Mouse (Mus musculus) embryonic facial prominence, embryonic 11.5 days (tissue): Measurements from ENCODE around the gene Cmpk1. TPM values are rescaled to one million over a fixed set of nuclear protein-coding genes. Genes with fewer than 3 reads are reported as not detected.

ENCODE experiments used
- ATAC-seq: fragments of 200-750 bp; cut with Nextera tagmentation; replicated peaks from 2 replicates; pipeline ENCODE4 v1.8.0; 2017; ENCODE audit warnings: low read depth; ENCODE audit not compliant: insufficient number of reproducible peaks, low FRiP score, low TSS enrichment
- DNase-seq: peaks from one replicate; pipeline ENCODE4 v3.0.0-alpha.2; 2015; ENCODE audit warnings: low spot score
- H3K27ac ChIP-seq: fragments of 300-500 bp; sonication (generic); replicated peaks from 2 replicates; pipeline ENCODE4 v1.5.1; 2014; ENCODE audit warnings: mild to moderate bottlenecking, low read depth, low read length, control low read depth
- H3K27me3 ChIP-seq: fragments of 300-500 bp; sonication (generic); 2 replicates; pipeline ENCODE4 v1.6.1; 2014; ENCODE audit warnings: mild to moderate bottlenecking, low read length, moderate library complexity, mixed read lengths; ENCODE audit not compliant: control insufficient read depth, insufficient read depth
- H3K36me3 ChIP-seq: fragments of 300-500 bp; sonication (generic); replicated peaks from 2 replicates; pipeline ENCODE4 v1.6.1; 2014; ENCODE audit warnings: low read depth, mild to moderate bottlenecking, low read length, moderate library complexity, mixed read lengths; ENCODE audit not compliant: control insufficient read depth, insufficient read depth
- H3K4me1 ChIP-seq: fragments of 300-500 bp; sonication (generic); 2 replicates; pipeline ENCODE4 v1.6.1; 2014; ENCODE audit warnings: low read length, mixed read lengths; ENCODE audit not compliant: control insufficient read depth, insufficient read depth
- H3K4me2 ChIP-seq: fragments of 300-500 bp; sonication (generic); 2 replicates; pipeline ENCODE4 v1.6.1; 2014; ENCODE audit warnings: low read depth, mild to moderate bottlenecking, control low read depth, low read length, moderate library complexity
- H3K4me3 ChIP-seq: fragments of 300-500 bp; sonication (generic); 2 replicates; pipeline ENCODE4 v1.5.1; 2014; ENCODE audit warnings: low read depth, low read length, control low read depth
- H3K9ac ChIP-seq: fragments of 300-500 bp; sonication (generic); replicated peaks from 2 replicates; pipeline ENCODE4 v1.6.1; 2014; ENCODE audit warnings: mild to moderate bottlenecking, control low read depth, low read length
- H3K9me3 ChIP-seq: fragments of 300-500 bp; sonication (generic); replicated peaks from 2 replicates; pipeline ENCODE4 v1.6.1; 2016; ENCODE audit warnings: mild to moderate bottlenecking, low read length, inconsistent platforms, mixed read lengths; ENCODE audit not compliant: control insufficient read depth
- WGBS: fragments of 180-500 bp; shearing (Covaris S2); extraction: QIAGEN DNeasy Blood & Tissue Kit; methylation state at CpG from one replicate; pipeline ENCODE4 v1.1.7; 2014; 5-methylcytosine and 5-hydroxymethylcytosine counted together
- polyA plus RNA-seq: library from polyadenylated mRNA; unstranded; fragments of >200 nt; fragmentation: Nextera tagmentation; extraction: Ambion mirVana; gene quantifications from 2 replicates; pipeline ENCODE4 v1.2.1, GENCODE M21; 2014

Gene Cmpk1
- polyA plus RNA-seq, 1 experiment from 2014 or later: 132 TPM

- Histone ChIP-seq H3K4me3 (no peak overlapping the region), H3K9me3 (no peaks in the 10 kb centered on the region), H3K4me2 (no peak overlapping the region), H3K27me3 (no peaks in the 10 kb centered on the region), H3K36me3 (no peaks in the 10 kb centered on the region; the same call in 1 of the 2 replicates), H3K4me1 (no peaks in the 10 kb centered on the region), H3K27ac (no peak overlapping the region), H3K9ac (no peak overlapping the region)
- 93% methylated on average over 4 of the region's 4 CpGs for whole genome bisulfite sequencing
- ATAC-seq: no peak
- no peak for DNase-seq
Observed at GRCm38 (mm10) chr4:114958786-114959185, 28.3 kb downstream of the Cmpk1 start.

DNA sequence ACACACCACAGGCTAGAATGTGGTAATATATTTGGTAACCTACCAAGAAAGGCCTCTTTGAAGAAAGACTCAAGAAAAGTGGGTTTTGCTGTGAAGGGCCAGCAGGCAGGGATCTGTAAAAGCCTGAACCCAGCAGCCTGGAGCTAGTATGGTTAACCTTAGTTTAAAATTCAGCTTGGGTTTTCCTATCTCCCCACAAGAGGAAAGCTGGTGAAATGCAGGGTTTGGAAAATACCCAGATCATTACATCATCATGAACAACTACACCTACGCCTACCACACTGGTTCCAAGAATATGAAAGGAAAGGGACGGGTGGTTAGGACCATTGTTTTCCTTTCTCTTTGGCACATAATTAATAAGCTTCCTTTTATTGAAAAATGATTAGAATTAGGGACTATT lies 28.8 kb downstream of the Cmpk1 start:
- Histone ChIP-seq H3K4me3 (no peak overlapping the region), H3K27me3 (no peaks in the 10 kb centered on the region), H3K9me3 (no peaks in the 10 kb centered on the region), H3K4me2 (no peak overlapping the region), H3K4me1 (no peaks in the 10 kb centered on the region), H3K36me3 (no peaks in the 10 kb centered on the region; the same call in 1 of the 2 replicates), H3K27ac (no peak overlapping the region), H3K9ac (no peak overlapping the region)
- no peak for DNase-seq
- WGBS: 90% methylated on average over 2 of the region's 2 CpGs
- ATAC-seq: no peak

DNA sequence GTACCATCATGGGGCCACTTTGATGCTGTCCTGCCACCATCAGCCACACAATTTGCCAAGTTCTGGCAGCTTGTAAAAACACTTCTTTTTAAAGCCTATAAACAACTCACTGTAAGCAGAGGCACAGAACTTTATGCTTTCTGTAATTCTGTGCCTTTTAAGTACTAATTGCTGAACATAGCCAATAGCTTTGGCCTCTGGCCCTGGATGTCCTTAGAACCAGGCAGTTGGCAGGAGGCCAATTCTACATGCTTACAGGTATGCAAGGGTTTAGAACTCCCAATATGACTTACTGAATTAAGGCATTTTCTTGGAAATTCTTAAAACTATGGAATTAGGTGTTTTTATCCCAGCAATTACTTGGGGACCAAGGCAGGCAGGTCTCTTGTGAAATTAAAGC lies 29.6 kb downstream of the Cmpk1 start:
- Histone ChIP-seq H3K36me3 (no peaks in the 10 kb centered on the region; the same call in 1 of the 2 replicates), H3K9me3 (no peaks in the 10 kb centered on the region), H3K27me3 (no peaks in the 10 kb centered on the region), H3K4me3 (no peak overlapping the region), H3K4me1 (no peaks in the 10 kb centered on the region), H3K27ac (no peak overlapping the region), H3K9ac (no peak overlapping the region), H3K4me2 (no peak overlapping the region)
- no peak for ATAC-seq
- no peak for DNase-seq

GRCm38 (mm10) chr4:114953172-114953571 lies 33.9 kb downstream of the Cmpk1 start:
- 65% methylated on average over 3 of the region's 3 CpGs for WGBS
- Histone ChIP-seq H3K36me3 (no peaks in the 10 kb centered on the region), H3K4me3 (no peak overlapping the region), H3K4me1 (no peaks in the 10 kb centered on the region), H3K4me2 (no peak overlapping the region), H3K9me3 (no peaks in the 10 kb centered on the region), H3K27me3 (no peaks in the 10 kb centered on the region), H3K27ac (no peak overlapping the region), H3K9ac (no peak overlapping the region)
- ATAC-seq: no peak; the same call in 1 of the 2 replicates
- no peak for DNase-seq

DNA sequence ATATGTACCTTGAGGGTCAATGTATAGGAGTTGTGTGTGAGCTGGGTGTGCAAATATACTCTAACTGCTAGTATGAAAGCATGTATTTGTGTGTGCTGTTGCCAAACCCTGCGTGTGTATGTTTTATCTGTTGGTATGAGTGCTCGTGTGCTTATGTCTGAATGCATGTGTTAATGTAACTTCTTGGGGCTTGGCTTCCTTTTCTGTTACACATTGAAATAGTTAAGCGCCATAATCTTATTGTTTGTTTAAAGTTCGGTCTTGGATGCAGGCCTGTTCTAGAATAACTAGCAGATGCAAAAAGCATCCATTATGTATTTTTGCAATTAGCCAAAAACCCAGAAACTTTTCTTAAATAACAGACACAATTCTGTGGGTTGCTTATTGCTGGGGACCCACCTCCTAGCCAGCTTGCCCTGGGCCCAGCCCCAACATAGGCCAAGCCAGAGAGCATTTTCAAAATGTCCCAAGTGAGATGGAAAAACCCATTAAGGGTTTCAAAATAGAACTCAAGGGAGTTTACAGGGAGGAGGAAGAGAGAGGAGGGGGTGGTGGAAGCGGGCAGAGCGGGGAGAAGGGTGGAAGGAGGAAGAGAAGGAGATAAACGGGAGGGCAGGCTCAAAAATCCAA lies 39.1 kb downstream of the Cmpk1 start:
- Histone ChIP-seq H3K36me3 (no peaks in the 10 kb centered on the region), H3K4me1 (no peaks in the 10 kb centered on the region), H3K9ac (no peak overlapping the region), H3K27me3 (peaks cover 4% of the 10 kb centered on the region; the same call in 1 of the 2 replicates), H3K27ac (no peak overlapping the region), H3K4me3 (no peak overlapping the region), H3K9me3 (no peaks in the 10 kb centered on the region), H3K4me2 (no peak overlapping the region)
- DNase-seq (no peak), ATAC-seq (0 out of 2 replicates have a peak, but pooled peaks have one; percentile 16)
- 68% methylated on average over 7 of the region's 7 CpGs for WGBS

GRCm38 (mm10) chr4:114947395-114947794 lies 39.6 kb downstream of the Cmpk1 start:
- Histone ChIP-seq H3K9ac (no peak overlapping the region), H3K4me3 (no peak overlapping the region), H3K9me3 (no peaks in the 10 kb centered on the region), H3K27me3 (peaks cover 4% of the 10 kb centered on the region; the same call in 1 of the 2 replicates), H3K36me3 (no peaks in the 10 kb centered on the region), H3K27ac (no peak overlapping the region), H3K4me1 (no peaks in the 10 kb centered on the region), H3K4me2 (no peak overlapping the region)
- 31% methylated on average over 6 of the region's 6 CpGs for WGBS
- peak; percentile 75 for ATAC-seq
- DNase-seq: peak; percentile 88

- WGBS: 88% methylated on average over 4 of the region's 4 CpGs
Observed at GRCm38 (mm10) chr4:114946416-114946815, 40.6 kb downstream of the Cmpk1 start.

GRCm38 (mm10) chr4:114945021-114945420 lies 42.0 kb downstream of the Cmpk1 start:
- DNase-seq (no peak), ATAC-seq (no peak)
- no peaks in the 10 kb centered on the region; the same call in 1 of the 2 replicates for H3K4me1 ChIP-seq
- H3K36me3 ChIP-seq: no peaks in the 10 kb centered on the region
- no peaks in the 10 kb centered on the region for H3K9me3 ChIP-seq
- 20% methylated on average over 5 of the region's 5 CpGs for WGBS
- H3K9ac ChIP-seq: no peak overlapping the region
- no peak overlapping the region for H3K4me3 ChIP-seq
- H3K27me3 ChIP-seq: peaks cover 4% of the 10 kb centered on the region; the same call in 1 of the 2 replicates
- no peak overlapping the region for H3K27ac ChIP-seq
- no peak overlapping the region for H3K4me2 ChIP-seq

More at GRCm38 (mm10) chr4:114946416-114946815, 40.6 kb downstream of the Cmpk1 start:
- H3K9ac ChIP-seq: no peak overlapping the region
- no peak overlapping the region for H3K4me2 ChIP-seq
- H3K36me3 ChIP-seq: no peaks in the 10 kb centered on the region
- DNase-seq (no peak), ATAC-seq (no peak)
- no peak overlapping the region for H3K4me3 ChIP-seq
- H3K9me3 ChIP-seq: no peaks in the 10 kb centered on the region
- H3K27ac ChIP-seq: no peak overlapping the region
- H3K4me1 ChIP-seq: no peaks in the 10 kb centered on the region; the same call in 1 of the 2 replicates
- peaks cover 4% of the 10 kb centered on the region; the same call in 1 of the 2 replicates for H3K27me3 ChIP-seq
